Mouse (Mus musculus): ENCODE results near the gene Tsen15.
"Not testable (repeated sequence)": the region's sequence is repeated elsewhere in the genome, so short reads cannot be mapped to it uniquely, and the experiment has no call there.

Gene Tsen15

DNA sequence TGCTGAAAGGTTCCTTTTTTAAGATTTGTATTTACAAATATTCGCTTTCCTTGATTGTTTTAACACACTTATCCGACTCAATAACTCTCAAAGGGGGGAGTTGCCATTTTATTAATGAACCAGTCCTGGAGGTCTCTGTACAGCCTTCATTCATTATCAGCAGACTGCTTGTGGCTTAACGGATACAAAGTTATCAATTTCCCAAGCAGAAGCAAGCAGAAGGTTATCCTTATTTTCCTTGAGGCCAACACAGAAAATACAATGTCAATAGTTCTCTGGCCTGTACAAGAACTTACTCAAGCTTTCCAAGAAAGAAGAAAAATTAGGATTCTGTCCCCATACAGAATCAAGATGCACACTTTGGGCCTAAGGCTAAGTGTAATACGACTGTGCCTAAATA lies 795 bp downstream of the Tsen15 start:
- CTCF ChIA-PET = not testable (repeated sequence)

- CTCF ChIA-PET = no interaction called here
Measured at GRCm38 (mm10) chr1:152384589-152384988, 1.9 kb downstream of the Tsen15 start.

- CTCF ChIA-PET = no interaction called here
Measured at GRCm38 (mm10) chr1:152378311-152378710, 8.2 kb downstream of the Tsen15 start.

- CTCF ChIA-PET = no interaction called here
Measured at GRCm38 (mm10) chr1:152369139-152369538, 17.3 kb downstream of the Tsen15 start.

DNA sequence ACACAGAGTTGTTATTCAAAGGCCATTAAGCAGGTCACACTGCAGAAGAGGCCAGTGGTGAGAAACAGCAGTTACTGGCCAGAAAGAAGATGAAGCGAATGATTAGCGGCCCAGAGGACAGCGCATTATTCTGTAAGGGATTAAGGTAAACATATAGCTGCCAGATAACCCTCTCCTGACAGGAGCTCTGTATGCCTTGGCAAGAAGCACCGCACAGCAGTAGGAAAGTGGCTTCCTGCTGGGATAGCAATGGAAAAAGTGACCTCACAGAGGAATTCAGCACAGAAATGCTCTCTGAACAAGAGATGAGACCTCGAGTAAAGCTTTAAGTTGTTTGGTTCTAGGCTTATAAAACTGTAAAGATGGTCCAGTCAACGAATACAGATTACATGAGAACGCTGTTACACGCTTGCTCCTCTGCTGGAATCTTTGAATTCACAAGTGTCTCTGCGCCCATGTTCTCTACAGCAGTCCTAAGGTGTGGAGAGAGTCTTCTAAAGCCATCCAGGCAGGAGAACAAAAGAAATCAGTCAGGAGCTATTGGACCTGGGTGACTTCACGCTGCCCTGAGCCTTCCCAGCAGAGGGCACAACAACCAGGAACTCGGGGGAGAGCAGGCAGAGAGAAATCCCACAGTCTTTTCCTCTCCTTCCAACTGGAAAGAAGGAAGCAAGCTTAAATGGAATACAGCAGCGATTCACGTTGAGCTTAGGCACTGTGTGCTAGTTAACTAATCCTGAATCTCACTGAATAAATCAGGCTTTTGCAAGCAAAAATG lies 18.0 kb downstream of the Tsen15 start:
- CTCF ChIA-PET = interaction anchor here (0.6 kb wide), 1 partner anchor 90 kb away, joined by 3 read pairs; no protein-coding TSS in a partner anchor

DNA sequence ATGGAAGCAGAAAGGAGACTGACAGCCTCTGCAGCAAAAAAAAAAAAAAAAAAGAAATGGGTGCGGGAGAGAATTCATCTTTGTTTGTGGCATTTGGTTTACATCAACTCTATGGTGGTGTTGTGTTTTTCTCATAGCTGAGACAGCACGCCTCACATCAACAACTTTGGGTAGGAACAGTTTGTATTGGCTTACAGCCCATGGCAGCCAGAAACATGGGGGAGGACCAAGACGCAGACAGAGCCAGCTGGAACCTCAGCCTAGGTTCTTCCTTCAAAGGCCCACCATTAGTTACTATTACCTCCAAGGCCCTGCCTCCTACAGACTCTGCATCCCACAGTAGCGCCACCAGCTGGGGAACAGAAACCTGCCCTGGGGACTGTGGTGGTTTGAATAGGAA lies 29.8 kb downstream of the Tsen15 start:
- CTCF ChIA-PET = interaction anchor here (0.7 kb wide), 1 partner anchor 617 kb away, joined by 3 read pairs; no protein-coding TSS in a partner anchor

DNA sequence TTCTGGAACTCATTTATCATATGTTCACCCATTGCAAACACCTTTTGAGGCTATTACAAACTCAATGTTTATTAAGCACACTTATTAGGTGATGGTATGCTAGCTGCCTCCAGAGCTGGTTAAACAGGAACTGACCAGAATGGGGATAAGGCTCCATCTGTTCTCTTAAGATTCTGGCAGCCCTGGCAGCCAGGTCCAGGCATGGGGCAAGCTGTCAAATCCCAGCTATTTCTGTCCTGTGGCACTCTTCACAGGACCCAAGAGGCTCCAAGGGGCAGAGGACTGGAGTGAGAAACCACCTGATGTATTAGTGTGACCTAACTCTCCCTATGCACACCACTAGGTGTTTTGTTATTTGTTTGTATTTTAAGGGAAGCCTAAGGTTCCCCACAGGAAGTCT lies 38.5 kb downstream of the Tsen15 start:
- CTCF ChIA-PET = no interaction called here

DNA sequence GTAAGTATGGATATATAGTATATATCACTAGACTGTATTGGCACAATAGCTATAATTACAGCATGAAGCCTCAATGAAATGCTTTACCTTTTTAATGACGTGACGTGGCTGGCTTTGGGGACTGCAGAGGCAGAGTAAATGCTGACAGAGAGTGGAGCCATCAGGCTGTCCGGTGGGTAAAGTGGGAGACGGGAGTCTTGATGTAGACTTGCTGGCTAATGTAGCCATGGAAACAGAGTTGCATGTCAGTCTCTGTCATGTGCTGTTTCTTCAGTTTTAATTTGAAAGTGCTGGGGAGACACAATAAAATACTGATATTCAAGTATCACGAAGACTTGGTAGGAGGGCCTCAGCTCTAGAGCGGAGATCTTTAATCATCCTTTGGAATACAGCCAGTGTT lies 62.5 kb downstream of the Tsen15 start:
- CTCF ChIA-PET = no interaction called here
